9 mouse cellular contexts compared by ENCODE assay signal in the genomic region with DNA sequence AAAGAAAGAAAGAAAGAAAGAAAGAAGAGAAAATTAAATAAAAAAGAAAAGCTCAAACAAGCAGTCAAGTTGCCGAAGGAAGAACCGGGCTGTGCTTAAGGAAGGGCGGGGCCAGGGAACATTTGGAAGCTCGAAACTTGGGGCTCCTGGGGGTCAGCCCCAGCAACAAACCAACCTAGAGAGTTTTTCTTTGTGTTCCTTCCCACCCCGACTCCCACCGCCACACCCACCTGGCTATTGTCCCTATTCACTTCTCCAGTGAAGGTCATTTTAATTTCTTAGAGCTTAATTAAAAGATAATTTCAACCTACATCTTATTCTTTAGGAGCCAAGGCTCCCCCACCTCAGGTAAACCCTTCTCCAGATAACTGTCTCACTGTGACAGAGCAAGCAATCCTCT. TPM values are rescaled to one million over a fixed set of nuclear protein-coding genes. Genes with fewer than 3 reads are reported as not detected.
DNase-seq lines count a peak whose midpoint lies in the region; ATAC-seq lines count a peak whose summit lies in the region.
"Had no signal": no experiment of that assay in that cellular context is flagged by ENCODE, and none has a peak within 500 bp of the region (broad histone marks: within the 10 kb centered on the region; RNA-seq: fewer than 3 reads in every experiment).

No protein-coding gene starts in this region.

- intact Hi-C loops in heart, postnatal 10 days (cut with DNase I), result no loop called here

- no peak for ATAC-seq in heart, embryonic 16.5 days (replicated peaks; ENCODE audit: extremely low read depth, insufficient read depth, low FRiP score)
- no peak for ATAC-seq in embryonic facial prominence, embryonic 11.5 days (replicated peaks; ENCODE audit: insufficient number of reproducible peaks, low FRiP score, low TSS enrichment, low read depth)
- ATAC-seq in hindbrain, embryonic 14.5 days (ENCODE audit: low FRiP score), result no peak
- no peak for ATAC-seq in midbrain, embryonic 11.5 days (ENCODE audit: low FRiP score)
- ATAC-seq in megakaryocyte-erythroid progenitor cell, adult 5-6 weeks (replicated peaks; ENCODE audit: low FRiP score, low TSS enrichment, poor library complexity, severe bottlenecking), result no peak

- no peaks in the 10 kb centered on the region for H3K36me3 ChIP-seq in heart, embryonic 16.5 days (ENCODE audit: control insufficient read depth, insufficient read depth)
- H3K36me3 ChIP-seq in embryonic facial prominence, embryonic 11.5 days (replicated peaks; ENCODE audit: control insufficient read depth, insufficient read depth, low read depth, low read length), result no peaks in the 10 kb centered on the region
- no peaks in the 10 kb centered on the region for H3K36me3 ChIP-seq in hindbrain, embryonic 14.5 days (replicated peaks; ENCODE audit: control insufficient read depth, insufficient read depth)
- H3K36me3 ChIP-seq in midbrain, embryonic 11.5 days (ENCODE audit: control insufficient read depth, insufficient read depth, low read length), result no peaks in the 10 kb centered on the region

- peak overlapping the region; percentile 51 for H3K4me2 ChIP-seq in heart, embryonic 16.5 days (ENCODE audit: low read depth, low read length)
- H3K4me2 ChIP-seq in embryonic facial prominence, embryonic 11.5 days (ENCODE audit: low read depth, low read length), result peak overlapping the region; percentile 31; the same call in 1 of the 2 replicates
- H3K4me2 ChIP-seq in hindbrain, embryonic 14.5 days (replicated peaks), result peak overlapping the region; percentile 29
- peak overlapping the region; percentile 39 for H3K4me2 ChIP-seq in midbrain, embryonic 11.5 days

- peak overlapping the region; percentile 18 for H3K4me3 ChIP-seq in heart, embryonic 16.5 days (ENCODE audit: low read length)
- no peak overlapping the region for H3K4me3 ChIP-seq in embryonic facial prominence, embryonic 11.5 days (ENCODE audit: low read depth, low read length)
- H3K4me3 ChIP-seq in hindbrain, embryonic 14.5 days (replicated peaks; ENCODE audit: low read length), result no peak overlapping the region
- no peak overlapping the region for H3K4me3 ChIP-seq in midbrain, embryonic 11.5 days (ENCODE audit: low read depth, low read length)

- H3K9ac ChIP-seq in heart, embryonic 16.5 days (ENCODE audit: low read length), result no peak overlapping the region
- no peak overlapping the region for H3K9ac ChIP-seq in embryonic facial prominence, embryonic 11.5 days (replicated peaks; ENCODE audit: low read length)
- no peak overlapping the region for H3K9ac ChIP-seq in hindbrain, embryonic 14.5 days
- H3K9ac ChIP-seq in midbrain, embryonic 11.5 days (ENCODE audit: low read length), result no peak overlapping the region

- WGBS in heart, embryonic 16.5 days, result 21% methylated on average over 6 of the region's 6 CpGs
- 8% methylated on average over 6 of the region's 6 CpGs for WGBS in embryonic facial prominence, embryonic 11.5 days
- 6% methylated on average over 6 of the region's 6 CpGs for whole genome bisulfite sequencing in hindbrain, embryonic 14.5 days
- WGBS in midbrain, embryonic 11.5 days, result 8% methylated on average over 6 of the region's 6 CpGs

- no peaks in the 10 kb centered on the region for H3K27me3 ChIP-seq in heart, embryonic 16.5 days (ENCODE audit: control insufficient read depth, insufficient read depth, low read length)
- no peaks in the 10 kb centered on the region for H3K27me3 ChIP-seq in embryonic facial prominence, embryonic 11.5 days (ENCODE audit: control insufficient read depth, insufficient read depth, low read length)
- H3K27me3 ChIP-seq in hindbrain, embryonic 14.5 days (ENCODE audit: control insufficient read depth, insufficient read depth, low read length), result no peaks in the 10 kb centered on the region
- H3K27me3 ChIP-seq in midbrain, embryonic 11.5 days (ENCODE audit: control insufficient read depth, insufficient read depth, low read length), result no peaks in the 10 kb centered on the region

- no peaks in the 10 kb centered on the region for H3K9me3 ChIP-seq in heart, embryonic 16.5 days (replicated peaks; ENCODE audit: control insufficient read depth, low read length)
- no peaks in the 10 kb centered on the region for H3K9me3 ChIP-seq in embryonic facial prominence, embryonic 11.5 days (replicated peaks; ENCODE audit: control insufficient read depth, low read length)
- H3K9me3 ChIP-seq in hindbrain, embryonic 14.5 days (ENCODE audit: control insufficient read depth, low read length), result no peaks in the 10 kb centered on the region
- no peaks in the 10 kb centered on the region for H3K9me3 ChIP-seq in midbrain, embryonic 11.5 days (ENCODE audit: control insufficient read depth, low read length)

- H3K4me1 ChIP-seq in heart, embryonic 16.5 days (ENCODE audit: control insufficient read depth, insufficient read depth, low read length), result no peaks in the 10 kb centered on the region
- H3K4me1 ChIP-seq in embryonic facial prominence, embryonic 11.5 days (ENCODE audit: control insufficient read depth, insufficient read depth, low read length), result no peaks in the 10 kb centered on the region; the same call in 1 of the 2 replicates
- H3K4me1 ChIP-seq in hindbrain, embryonic 14.5 days (replicated peaks; ENCODE audit: control insufficient read depth, insufficient read depth, low read length), result no peaks in the 10 kb centered on the region
- peaks cover 6% of the 10 kb centered on the region for H3K4me1 ChIP-seq in midbrain, embryonic 11.5 days (ENCODE audit: control insufficient read depth, insufficient read depth, low read length)

- DNase-seq in heart, postnatal 10 days, result no peak
- no peak for DNase-seq in embryonic facial prominence, embryonic 11.5 days (ENCODE audit: low spot score)
- DNase-seq in hindbrain, embryonic 14.5 days (ENCODE audit: low spot score), result no peak
- DNase-seq in midbrain, embryonic 11.5 days (ENCODE audit: low spot score, missing footprints), result no peak
- no peak for DNase-seq in spleen, postnatal 14 days (ENCODE audit: low spot score in 2 of 2)
- DNase-seq in right cerebral cortex, postnatal 10 days (ENCODE audit: low spot score in 2 of 2), result no peak
- DNase-seq: layer of hippocampus, postnatal 36 days had no signal

- no peak overlapping the region for H3K27ac ChIP-seq in heart, embryonic 16.5 days (ENCODE audit: low read length)
- no peak overlapping the region for H3K27ac ChIP-seq in embryonic facial prominence, embryonic 11.5 days (replicated peaks; ENCODE audit: low read depth, low read length)
- no peak overlapping the region for H3K27ac ChIP-seq in hindbrain, embryonic 14.5 days
- no peak overlapping the region for H3K27ac ChIP-seq in midbrain, embryonic 11.5 days (ENCODE audit: low read depth, low read length)

RNA-seq across cellular contexts. Expression of a gene that starts 25.6 kb away (rescaled TPM):
- 28.4 and 31.0 TPM in 2 replicates for polyA plus RNA-seq in heart, embryonic 16.5 days (2015; fragmentation: Nextera tagmentation; extraction: Ambion mirVana)
- total RNA-seq in heart, postnatal 10 days (2021), result 10 to 100 TPM; 42.9 to 46.4 TPM
- polyA plus RNA-seq in embryonic facial prominence, embryonic 11.5 days (2014; fragmentation: Nextera tagmentation; extraction: Ambion mirVana), result 25.7 and 26.0 TPM in 2 replicates
- polyA plus RNA-seq in hindbrain, embryonic 14.5 days (2014; fragmentation: Nextera tagmentation; extraction: Ambion mirVana), result 27.4 and 30.9 TPM in 2 replicates
- polyA plus RNA-seq in midbrain, embryonic 11.5 days (2014; fragmentation: Nextera tagmentation; extraction: Ambion mirVana), result 25.9 and 29.4 TPM in 2 replicates
- 39.3 and 42.0 TPM in 2 replicates for total RNA-seq in megakaryocyte-erythroid progenitor cell, adult 5-6 weeks (2014; fragmentation: Nextera tagmentation)
- total RNA-seq in megakaryocyte-erythroid progenitor cell, adult 5-6 weeks (2017), result 12.2 and 13.4 TPM in 2 replicates

RNA-seq across cellular contexts. Expression of a gene that starts 28.7 kb away (rescaled TPM):
- 122 and 125 TPM in 2 replicates for polyA plus RNA-seq in heart, embryonic 16.5 days (2015; fragmentation: Nextera tagmentation; extraction: Ambion mirVana)
- total RNA-seq in heart, postnatal 10 days (2021), result 10 to 100 TPM; 75.4 to 83.7 TPM
- polyA plus RNA-seq in embryonic facial prominence, embryonic 11.5 days (2014; fragmentation: Nextera tagmentation; extraction: Ambion mirVana), result 275 and 289 TPM in 2 replicates
- 377 and 384 TPM in 2 replicates for polyA plus RNA-seq in hindbrain, embryonic 14.5 days (2014; fragmentation: Nextera tagmentation; extraction: Ambion mirVana)
- 292 and 298 TPM in 2 replicates for polyA plus RNA-seq in midbrain, embryonic 11.5 days (2014; fragmentation: Nextera tagmentation; extraction: Ambion mirVana)
- total RNA-seq in megakaryocyte-erythroid progenitor cell, adult 5-6 weeks (2014; fragmentation: Nextera tagmentation), result 58.2 and 67.8 TPM in 2 replicates
- 89.5 and 117 TPM in 2 replicates for total RNA-seq in megakaryocyte-erythroid progenitor cell, adult 5-6 weeks (2017)
